Mouse (Mus musculus): ENCODE results near the gene Hist2h2aa1. TPM values are rescaled to one million over a fixed set of nuclear protein-coding genes. Genes with fewer than 3 reads are reported as not detected.
"Not testable (repeated sequence)": the region's sequence is repeated elsewhere in the genome, so short reads cannot be mapped to it uniquely, and the experiment has no call there.

The Hist2h2aa1 gene
- total RNA-seq, 1 experiment from 2014 or later: 17.4 TPM

DNA sequence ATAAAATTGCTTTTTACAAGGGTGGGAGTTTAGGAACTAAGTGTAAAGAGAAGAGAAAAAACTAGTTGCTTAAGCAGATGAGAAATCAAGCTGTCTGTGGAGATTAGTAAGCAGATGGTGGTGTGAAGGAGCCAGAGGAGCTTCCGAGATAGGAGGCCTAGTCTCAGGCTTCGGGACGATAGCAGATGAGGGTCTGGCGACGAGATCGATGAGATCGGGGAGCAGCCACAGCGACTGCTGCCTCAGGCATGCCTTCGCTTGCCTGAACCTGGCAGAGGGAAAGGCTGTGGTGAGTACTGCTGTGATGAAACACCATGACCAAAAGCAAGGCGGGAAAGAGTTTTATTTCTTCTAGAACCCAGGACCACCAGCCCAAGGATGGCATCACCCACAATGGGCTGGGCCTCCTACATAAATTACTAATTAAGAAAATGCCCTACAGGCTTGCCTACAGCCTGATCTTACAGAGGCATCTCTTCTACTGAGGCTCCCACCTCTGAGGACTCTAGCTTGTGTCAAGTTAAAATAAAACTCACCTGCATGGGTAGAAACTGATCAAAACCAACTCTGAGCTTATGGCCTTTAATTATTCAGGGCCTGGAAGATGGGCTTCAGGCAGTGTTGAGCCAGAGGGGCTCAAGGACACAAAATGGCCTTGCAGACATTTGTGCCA is 9.5 kb downstream of the Hist2h2aa1 start:
- no peak for DNase-seq

DNA sequence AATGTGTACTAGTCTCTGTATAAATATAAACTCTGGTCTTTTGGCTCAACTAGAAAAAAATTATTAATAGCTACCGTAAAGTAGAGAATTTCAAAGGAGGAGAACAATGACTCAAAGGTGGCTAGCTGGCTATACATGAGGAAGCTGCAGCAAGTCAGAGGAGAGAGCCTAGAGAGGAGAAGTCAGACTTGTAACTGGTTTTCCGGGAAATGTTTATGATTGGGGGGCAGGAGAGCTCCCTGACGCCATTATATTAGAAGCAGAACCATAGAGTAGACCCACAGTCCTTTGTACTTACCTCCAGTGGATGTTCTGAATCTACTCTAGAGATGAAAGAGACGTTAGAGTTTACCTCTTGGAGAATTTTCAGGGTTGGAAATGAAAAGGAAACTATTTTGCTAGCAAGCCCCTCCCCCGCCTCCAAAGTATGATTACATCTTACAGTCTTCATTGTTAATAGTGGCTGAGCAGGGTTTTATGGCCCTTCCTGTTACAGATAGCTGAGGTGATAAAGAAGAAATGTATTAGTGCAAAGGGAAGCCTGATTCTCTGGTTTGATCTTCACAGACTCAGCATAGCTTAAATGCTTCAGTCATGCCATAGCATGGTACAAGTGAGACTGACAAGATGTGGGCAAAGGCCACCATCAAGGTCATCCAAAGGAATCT is 10.8 kb downstream of the Hist2h2aa1 start:
- DNase-seq: no peak

DNA sequence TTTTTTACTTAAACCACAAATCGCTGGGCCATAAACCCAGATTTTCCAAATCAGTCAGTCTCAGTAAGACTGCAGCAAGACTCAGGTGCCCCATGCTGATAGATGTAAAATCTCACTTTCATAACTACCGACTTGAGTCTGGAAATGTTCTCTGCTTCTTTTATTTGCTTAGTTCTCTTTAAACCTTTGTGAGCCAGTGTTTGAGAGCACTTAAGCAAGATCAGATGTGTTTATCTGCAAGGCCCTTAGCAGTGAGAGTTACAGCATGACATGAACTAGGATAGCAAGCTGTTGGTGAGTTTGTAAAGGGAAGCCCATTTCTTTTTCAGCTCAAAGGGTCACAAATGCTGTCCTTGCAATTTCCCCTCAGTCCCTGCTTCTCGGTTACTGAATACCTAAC is 11.9 kb downstream of the Hist2h2aa1 start:
- DNase-seq: no peak

- DNase-seq: no peak
Measured at GRCm38 (mm10) chr3:96260220-96260619, 14.9 kb downstream of the Hist2h2aa1 start.

DNA sequence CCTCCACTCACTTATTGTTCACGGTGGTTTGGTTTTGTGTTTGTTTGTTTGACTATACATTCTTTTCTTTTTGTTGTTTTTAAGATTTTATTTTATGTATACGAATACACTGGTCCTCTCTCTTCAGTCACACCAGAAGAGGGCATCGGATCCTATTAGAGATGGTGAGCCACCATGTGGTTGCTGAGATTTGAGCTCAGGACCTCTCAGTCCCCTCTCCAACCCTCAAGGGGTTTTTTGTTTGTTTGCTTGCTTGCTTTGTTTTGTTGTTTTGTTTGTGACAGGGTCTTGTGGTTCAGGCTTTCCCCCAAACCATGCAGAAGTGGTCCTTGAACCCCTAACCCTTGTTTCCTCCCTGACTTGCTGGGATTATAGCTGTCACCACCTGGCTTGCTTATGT is 16.3 kb downstream of the Hist2h2aa1 start:
- no peak for DNase-seq

DNA sequence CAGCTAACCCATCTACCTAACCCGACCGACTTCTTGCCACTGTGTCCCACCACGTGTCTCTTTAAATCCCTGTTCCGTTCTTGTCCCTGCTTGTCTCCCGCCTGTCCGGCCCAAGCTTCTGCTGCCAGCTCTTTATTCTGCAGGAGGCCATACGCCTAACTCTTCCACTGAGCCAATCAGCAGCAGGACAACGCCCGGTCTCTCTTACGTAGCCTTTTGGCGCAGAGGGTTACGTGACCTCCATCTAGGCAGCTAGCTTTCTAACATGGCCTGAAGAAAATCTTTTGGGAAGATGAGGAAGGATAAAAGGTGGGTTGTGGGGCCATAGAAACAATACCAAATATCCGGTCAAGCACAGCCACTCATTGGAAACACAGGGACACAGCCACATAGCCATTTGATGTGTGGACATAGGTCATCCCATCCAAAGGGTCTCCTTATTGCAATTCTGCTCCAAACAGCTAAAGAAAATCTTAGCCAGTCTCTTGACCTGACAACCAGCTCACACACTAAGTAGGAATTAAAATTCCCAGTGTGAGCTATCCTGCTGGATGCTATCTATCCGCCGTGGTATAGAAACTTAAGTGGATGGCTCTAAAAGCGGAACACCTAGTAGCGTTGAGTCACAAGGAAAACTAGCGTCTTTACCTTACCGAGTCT is 17.0 kb downstream of the Hist2h2aa1 start:
- DNase-seq: peak; percentile 75

DNA sequence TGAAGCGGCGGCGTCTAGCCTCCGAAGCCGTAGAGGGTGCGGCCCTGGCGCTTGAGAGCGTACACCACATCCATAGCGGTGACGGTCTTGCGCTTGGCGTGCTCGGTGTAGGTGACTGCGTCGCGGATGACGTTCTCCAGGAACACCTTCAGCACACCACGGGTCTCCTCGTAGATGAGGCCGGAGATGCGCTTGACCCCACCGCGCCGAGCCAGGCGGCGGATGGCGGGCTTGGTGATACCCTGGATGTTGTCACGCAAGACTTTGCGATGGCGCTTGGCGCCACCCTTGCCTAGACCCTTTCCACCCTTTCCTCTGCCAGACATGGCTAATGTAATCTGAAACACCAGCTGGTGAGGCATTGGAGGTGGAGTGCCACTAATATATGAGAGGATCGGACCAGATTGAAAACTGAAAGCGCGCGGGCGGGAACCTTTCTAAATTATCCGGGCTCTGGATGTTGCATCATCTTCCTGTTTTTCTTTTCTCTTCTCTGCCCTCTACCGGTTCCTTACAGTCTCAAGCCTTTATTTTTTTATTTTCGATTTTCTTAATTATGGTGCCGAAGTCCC is 17.8 kb downstream of the Hist2h2aa1 start, which contains the start of gene Hist2h4:
TSS of gene Hist2h4 (minus strand) at position 333 of the 572 bp plus-strand sequence.
- DNase-seq: peak; percentile 89

DNA sequence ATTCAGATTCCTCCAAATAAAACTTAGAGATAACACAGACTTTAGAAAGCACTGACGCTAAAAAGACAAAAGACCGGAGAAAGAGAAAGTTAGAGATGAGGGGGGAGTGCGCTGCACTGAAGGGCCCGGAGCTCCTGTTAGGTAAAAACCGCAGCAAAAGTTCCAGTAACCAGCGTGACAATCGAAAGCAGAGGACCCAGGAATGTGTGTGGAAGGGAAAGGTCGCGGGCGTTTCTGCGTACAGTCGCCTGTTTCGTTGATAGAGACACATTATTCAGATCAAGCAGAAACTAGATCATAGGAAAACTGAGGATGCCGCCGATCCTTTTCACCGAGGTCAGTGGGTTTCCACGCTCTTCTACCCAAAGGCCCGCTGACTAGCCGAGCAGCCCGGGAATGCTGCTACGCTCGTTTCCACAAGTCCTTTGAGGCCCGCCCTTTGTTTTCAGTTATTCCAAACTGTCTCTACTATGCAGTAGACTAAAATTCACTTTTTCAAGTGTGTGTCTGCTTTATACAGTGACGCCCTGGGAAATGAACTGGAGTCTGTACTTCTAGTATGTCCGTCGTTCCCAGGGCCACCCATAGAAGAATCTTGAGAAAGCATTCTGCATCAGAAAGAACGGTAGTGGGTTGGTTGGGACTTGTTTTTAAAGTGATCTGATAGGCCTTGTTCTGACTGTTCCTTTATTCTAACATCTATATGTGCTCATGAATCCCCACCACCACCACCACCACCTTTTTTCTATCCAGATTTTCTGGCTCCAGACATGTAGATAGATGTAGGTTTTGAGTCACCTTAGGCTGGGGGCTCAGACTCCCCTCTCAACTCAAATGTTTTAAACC is 18.5 kb downstream of the Hist2h2aa1 start:
- DNase-seq: peak; percentile 34

DNA sequence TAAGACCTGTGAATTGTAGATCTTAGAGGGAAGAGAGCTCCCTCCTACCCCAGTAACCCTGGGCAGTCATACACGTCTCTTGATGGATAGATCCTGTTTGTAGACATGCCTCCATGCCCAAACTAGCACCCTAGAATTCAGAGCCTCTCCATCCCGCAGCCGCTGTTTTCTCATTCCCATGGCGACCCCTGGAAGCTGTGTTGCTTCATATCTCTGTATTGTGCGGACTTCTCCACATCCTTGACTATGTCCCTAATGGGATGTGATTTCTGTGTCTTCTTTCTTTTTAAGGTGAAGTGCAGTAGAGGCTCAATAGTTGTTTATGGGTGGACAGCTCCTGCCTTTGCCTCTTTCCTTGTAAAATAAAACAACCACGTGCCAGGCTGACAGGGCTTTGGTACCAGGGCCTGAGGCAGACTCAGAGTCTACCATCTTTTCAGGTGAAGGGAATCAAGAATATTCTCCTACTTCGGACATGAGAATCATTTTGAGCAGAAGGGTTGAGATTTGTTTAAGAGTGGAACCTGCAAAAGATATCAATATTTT is 19.2 kb downstream of the Hist2h2aa1 start:
- no peak for DNase-seq

DNA sequence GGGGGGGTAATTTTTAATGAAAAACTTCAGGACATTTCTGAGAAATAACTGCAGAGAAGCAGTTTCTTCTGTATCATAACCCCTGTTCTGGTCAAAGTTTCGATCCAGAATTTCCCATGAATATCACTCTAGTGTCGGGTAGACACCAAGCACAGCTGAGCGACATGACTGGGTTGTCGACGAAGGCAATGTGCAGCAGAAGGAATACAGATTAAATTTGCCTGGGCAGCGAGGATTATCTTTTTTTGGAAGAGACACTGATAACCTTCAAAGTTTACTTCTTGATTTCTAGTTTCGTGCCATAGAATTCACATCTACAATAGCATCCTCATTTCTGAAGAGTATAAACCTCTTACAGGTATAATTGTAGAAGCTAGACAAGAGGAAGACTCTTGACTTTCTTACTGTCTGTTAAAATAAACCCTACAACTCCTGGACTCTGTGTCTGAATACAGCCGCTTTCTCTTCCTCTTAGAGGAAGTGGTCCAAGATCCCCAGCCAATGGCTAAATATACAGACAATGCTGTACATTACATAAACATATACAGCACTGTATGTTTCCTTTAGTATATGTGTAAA is 20.9 kb downstream of the Hist2h2aa1 start:
- no peak for DNase-seq

DNA sequence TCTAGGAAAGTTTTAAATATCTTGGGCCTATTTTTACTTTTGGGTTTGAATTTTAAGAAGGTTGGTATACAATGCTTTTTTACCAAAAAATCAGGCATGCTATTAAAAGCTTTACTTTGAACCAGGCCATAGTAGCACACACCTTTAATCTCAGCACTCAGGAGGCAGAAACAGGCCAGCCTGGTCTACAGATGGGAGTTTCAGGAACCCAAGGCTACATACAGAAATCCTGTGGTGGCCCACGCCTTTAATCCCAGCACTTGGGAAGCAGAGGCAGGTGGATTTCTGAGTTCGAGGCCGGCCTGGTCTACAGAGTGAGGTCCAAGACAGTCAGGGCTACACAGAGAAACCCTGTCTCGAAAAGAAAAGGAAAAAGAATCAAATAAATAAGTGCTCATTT is 22.2 kb downstream of the Hist2h2aa1 start:
- DNase-seq: no peak

- DNase-seq: peak; percentile 77
Measured at GRCm38 (mm10) chr3:96268051-96268775, 22.9 kb downstream of the Hist2h2aa1 start, which contains the start of gene Hist2h3b. Gene Hist2h3b, plus strand, starts transcription at chr3:96268654.

GRCm38 (mm10) chr3:96268776-96269378 is 23.6 kb downstream of the Hist2h2aa1 start:
- not testable (repeated sequence) for DNase-seq

DNA sequence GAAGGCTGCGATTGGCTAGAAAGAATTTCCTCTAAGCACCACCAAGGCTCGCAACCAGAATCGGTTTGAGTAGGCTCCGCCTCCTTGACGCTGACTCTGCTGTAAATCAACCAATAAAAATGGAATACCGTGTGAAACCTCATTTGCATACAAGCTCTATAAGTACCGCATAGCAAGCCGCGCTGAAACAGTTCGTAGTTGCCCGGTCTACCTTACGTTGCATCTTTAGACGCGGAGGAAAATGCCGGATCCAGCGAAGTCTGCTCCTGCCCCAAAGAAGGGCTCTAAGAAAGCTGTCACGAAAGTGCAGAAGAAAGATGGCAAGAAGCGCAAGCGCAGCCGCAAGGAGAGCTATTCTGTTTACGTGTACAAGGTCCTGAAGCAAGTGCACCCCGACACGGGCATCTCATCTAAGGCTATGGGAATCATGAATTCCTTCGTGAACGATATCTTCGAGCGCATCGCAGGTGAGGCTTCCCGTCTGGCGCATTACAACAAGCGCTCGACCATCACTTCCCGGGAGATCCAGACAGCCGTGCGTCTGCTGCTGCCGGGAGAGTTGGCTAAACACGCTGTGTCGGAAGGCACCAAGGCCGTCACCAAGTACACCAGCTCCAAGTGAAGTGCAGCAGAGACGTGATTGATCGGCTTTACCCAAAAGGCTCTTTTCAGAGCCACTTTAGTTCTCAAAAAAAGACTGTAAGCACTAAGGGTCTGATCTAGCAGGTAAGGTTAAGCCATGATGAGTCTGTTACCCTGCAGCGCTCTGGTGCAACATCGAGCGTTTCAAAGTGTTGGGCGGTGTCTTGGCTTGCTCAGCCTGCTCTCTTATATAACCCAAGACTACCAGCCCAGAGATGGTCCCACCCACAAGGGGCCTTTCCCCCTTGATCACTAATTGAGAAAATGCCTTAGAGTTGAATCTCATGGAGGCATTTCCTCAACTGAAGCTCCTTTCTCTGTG is 24.5 kb downstream of the Hist2h2aa1 start, which contains the start of gene Hist2h2bb:
TSS of gene Hist2h2bb (plus strand) at position 242 of the 964 bp plus-strand sequence.
- DNase-seq: peak; percentile 70

DNA sequence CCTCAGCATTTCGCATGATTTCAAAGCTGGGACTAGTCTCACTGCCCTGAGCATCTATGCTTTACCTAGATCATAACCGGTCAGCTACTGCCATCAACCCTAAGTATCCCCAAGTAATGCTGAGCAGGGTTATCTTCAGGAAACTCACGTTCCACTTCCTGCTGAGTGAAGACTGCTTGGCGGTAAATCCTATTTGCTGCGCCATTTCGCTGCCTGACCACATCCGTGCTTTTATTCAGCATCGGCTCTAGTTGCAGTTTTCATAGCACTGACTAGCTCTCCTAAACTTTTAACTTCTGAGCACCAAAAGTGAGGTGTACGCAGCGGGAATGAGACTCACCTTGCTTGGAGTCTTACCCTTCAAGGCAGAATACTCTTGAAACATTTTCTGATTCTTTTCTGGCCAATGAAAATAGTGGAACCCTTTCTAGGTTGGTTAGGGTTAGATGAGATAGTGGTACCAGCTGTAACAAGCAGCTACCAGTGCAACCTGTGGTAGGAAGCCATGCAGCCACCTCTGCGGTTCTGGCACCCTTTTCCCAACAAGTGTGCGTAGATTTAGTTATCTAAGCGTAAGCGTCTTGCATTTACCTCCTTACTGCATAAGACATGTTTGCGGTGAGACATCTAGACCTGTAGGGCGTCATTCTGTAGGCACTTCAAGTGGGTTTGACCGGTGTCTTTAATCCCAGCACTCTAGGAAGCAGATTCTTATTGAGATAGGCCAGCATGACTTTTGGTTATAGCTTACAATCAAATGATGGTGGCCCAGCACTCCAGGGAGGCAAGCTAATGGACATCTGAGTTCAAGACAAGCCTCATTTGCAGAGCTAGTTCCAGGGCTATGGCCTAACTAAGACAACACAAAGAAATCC is 28.5 kb downstream of the Hist2h2aa1 start:
- DNase-seq: no peak

DNA sequence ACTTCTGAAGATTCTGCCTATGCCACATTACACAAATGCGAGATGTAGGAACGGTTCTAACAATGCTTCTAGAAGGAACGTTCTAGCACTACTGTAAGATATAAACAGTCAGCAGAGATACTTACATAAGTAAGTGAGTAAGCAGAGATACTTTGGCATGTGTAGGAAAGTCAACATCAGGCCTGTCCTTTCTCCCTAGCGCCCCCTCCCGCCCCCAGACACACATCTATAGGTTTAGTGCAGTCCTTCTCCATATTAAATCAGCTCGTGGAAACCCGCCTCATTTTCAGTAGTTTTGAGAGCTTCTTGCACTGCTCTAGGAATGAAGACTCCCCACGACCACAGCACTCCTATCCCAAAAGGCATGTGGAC is 32.1 kb downstream of the Hist2h2aa1 start:
- no peak for DNase-seq

- DNase-seq: peak; percentile 88
Measured at GRCm38 (mm10) chr3:96277800-96278624, 32.7 kb downstream of the Hist2h2aa1 start.

All from adrenal gland, postnatal 25 days (tissue).